Mouse (Mus musculus): Measurements from ENCODE around the gene Srpk2. TPM values are rescaled to one million over a fixed set of nuclear protein-coding genes. Genes with fewer than 3 reads are reported as not detected.
"Not testable (repeated sequence)": the region's sequence is repeated elsewhere in the genome, so short reads cannot be mapped to it uniquely, and the experiment has no call there.

Gene Srpk2
- polyA plus RNA-seq, 1 experiment from 2014 or later, result 91.1 TPM

DNA sequence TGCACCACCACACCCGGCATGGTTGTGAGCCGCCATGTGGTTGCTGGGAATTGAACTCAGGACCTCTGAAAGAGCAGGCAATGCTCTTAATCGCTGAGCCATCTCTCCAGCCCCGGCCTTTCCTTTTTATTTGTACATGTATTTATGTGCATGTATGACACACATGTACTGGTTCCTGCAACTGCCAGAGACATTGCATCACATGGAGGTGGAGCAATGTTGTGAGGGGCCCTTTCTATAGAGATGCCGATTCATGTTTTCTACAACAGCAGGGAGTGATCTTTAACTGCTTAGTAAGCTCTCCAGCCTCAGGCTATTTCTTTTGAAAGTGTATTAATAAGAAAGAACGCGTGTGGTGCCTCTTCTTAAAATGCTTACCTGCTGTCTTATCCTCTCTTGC is 200.6 kb downstream of the Srpk2 start:
- H3K4me1 ChIP-seq (replicated peaks), result no peaks in the 10 kb centered on the region
- no peak overlapping the region for H3K4me3 ChIP-seq
- H3K9me3 ChIP-seq, result no peaks in the 10 kb centered on the region
- 92% methylated on average over 7 of the region's 7 CpGs for WGBS
- no peak overlapping the region for H3K27ac ChIP-seq (replicated peaks)
- H3K36me3 ChIP-seq, result peaks cover 79% of the 10 kb centered on the region
- H3K9ac ChIP-seq, result no peak overlapping the region
- no peaks in the 10 kb centered on the region for H3K27me3 ChIP-seq
- no peak for ATAC-seq (ENCODE audit: low read depth)
- H3K4me2 ChIP-seq, result no peak overlapping the region

DNA sequence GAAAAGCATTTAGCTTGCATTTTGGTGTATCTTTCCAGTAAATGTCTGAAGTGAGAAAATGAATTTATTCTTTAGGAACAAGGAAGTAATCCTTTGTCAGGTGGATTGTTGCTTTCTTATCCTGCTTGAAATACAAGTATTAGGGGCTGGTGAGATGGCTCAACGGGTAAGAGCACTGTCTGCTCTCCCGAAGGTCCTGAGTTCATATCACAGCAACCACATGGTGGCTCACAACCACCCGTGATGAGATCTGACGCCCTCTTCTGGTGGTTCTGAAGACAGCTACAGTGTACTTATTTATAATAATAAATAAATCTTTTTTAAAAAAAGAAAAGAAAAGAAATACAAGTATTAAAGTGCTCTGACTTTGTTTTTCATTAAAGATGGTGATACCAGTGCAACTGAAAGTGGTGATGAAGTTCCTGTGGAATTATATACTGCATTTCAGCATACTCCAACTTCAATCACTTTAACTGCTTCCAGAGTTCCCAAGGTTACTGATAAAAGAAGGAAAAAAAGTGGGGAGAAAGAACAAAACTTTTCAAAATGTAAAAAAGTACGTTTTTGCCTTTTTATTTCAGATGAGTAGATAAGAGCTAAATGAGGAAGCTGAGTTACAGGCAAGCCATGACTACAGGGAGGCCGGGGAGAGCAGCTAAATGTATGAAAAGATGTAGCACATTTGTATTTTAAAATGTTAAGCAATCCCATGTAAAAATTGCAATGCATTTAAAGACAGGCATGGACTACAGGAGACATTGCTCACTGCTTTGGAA is 211.1 kb downstream of the Srpk2 start:
- Histone ChIP-seq H3K9ac (no peak overlapping the region), H3K4me1 (replicated peaks) (no peaks in the 10 kb centered on the region), H3K27ac (replicated peaks) (no peak overlapping the region), H3K9me3 (no peaks in the 10 kb centered on the region), H3K36me3 (peaks cover 54% of the 10 kb centered on the region), H3K4me3 (no peak overlapping the region), H3K27me3 (no peaks in the 10 kb centered on the region), H3K4me2 (no peak overlapping the region)
- ATAC-seq (ENCODE audit: low read depth), result no peak
- 78% methylated on average over 6 of the region's 6 CpGs for WGBS

GRCm38 (mm10) chr5:23466546-23466945 is 217.9 kb downstream of the Srpk2 start:
- Histone ChIP-seq H3K27me3 (no peaks in the 10 kb centered on the region), H3K27ac (replicated peaks) (no peak overlapping the region), H3K9me3 (no peaks in the 10 kb centered on the region), H3K4me2 (no peak overlapping the region), H3K4me3 (no peak overlapping the region), H3K9ac (no peak overlapping the region), H3K36me3 (peaks cover 52% of the 10 kb centered on the region), H3K4me1 (replicated peaks) (no peaks in the 10 kb centered on the region)
- 91% methylated on average over 4 of the region's 4 CpGs for WGBS
- ATAC-seq (ENCODE audit: low read depth), result no peak

DNA sequence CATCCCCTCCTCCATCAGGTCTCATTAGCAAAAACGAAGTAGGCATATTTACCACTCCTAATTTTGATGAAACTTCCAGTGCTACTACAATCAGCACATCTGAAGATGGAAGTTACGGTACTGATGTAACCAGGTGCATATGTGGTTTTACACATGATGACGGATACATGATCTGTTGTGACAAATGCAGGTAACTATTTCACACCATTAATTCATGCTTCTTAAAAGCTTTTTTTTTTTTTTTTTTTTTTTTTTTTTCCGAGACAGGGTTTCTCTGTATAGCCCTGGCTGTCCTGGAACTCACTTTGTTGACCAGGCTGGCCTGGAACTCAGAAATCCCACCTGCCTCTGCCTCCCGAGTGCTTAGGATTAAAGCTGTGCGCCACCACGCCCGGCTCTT is 219.7 kb downstream of the Srpk2 start:
- H3K36me3 ChIP-seq, result peaks cover 41% of the 10 kb centered on the region
- H3K9me3 ChIP-seq, result no peaks in the 10 kb centered on the region
- H3K27ac ChIP-seq (replicated peaks), result no peak overlapping the region
- no peaks in the 10 kb centered on the region for H3K27me3 ChIP-seq
- 92% methylated on average over 8 of the region's 8 CpGs for WGBS
- no peaks in the 10 kb centered on the region for H3K4me1 ChIP-seq (replicated peaks)
- no peak overlapping the region for H3K4me2 ChIP-seq
- ATAC-seq (ENCODE audit: low read depth), result no peak
- no peak overlapping the region for H3K9ac ChIP-seq
- no peak overlapping the region for H3K4me3 ChIP-seq

GRCm38 (mm10) chr5:23464247-23464646 is 220.2 kb downstream of the Srpk2 start:
- Histone ChIP-seq H3K9ac (no peak overlapping the region), H3K36me3 (peaks cover 41% of the 10 kb centered on the region), H3K4me3 (no peak overlapping the region), H3K9me3 (no peaks in the 10 kb centered on the region), H3K4me2 (no peak overlapping the region), H3K27me3 (no peaks in the 10 kb centered on the region), H3K27ac (replicated peaks) (no peak overlapping the region), H3K4me1 (replicated peaks) (no peaks in the 10 kb centered on the region)
- ATAC-seq (ENCODE audit: low read depth), result no peak
- 95% methylated on average over 3 of the region's 3 CpGs for WGBS

DNA sequence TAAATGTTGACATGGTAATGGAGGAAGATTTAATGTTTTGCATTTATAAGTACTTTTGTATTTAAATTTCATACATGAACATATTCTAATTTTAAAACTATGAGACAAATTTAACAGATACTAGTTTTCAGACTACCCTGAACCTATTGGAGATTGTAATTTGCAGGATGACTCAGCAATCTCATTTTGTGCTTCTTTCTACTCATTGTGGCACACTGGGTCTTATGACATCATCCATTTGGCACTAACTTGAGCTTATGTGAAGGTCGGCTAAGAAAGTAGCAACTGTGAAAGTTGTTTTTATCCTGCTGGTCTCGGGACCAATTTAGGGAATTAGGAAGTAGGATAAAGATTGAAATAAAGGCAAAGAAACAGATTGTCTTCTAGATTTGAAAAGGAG is 222.7 kb downstream of the Srpk2 start:
- H3K36me3 ChIP-seq, result peaks cover 29% of the 10 kb centered on the region
- no peak overlapping the region for H3K27ac ChIP-seq (replicated peaks)
- ATAC-seq (ENCODE audit: low read depth), result no peak
- no peak overlapping the region for H3K4me2 ChIP-seq
- no peaks in the 10 kb centered on the region for H3K9me3 ChIP-seq
- WGBS, result 63% methylated on average over 2 of the region's 2 CpGs
- no peaks in the 10 kb centered on the region for H3K27me3 ChIP-seq
- no peak overlapping the region for H3K4me3 ChIP-seq
- peaks cover 23% of the 10 kb centered on the region for H3K4me1 ChIP-seq (replicated peaks)
- no peak overlapping the region for H3K9ac ChIP-seq

- H3K27me3 ChIP-seq; H3K9me3 ChIP-seq; H3K27ac ChIP-seq (replicated peaks); H3K9ac ChIP-seq; H3K4me2 ChIP-seq; ATAC-seq (ENCODE audit: low read depth); H3K4me3 ChIP-seq: not testable (repeated sequence)
- Histone ChIP-seq H3K36me3 (peaks cover 32% of the 10 kb centered on the region), H3K4me1 (replicated peaks) (peaks cover 17% of the 10 kb centered on the region)
- 90% methylated on average over 2 of the region's 2 CpGs for WGBS
Measured at GRCm38 (mm10) chr5:23453561-23453960, 230.9 kb downstream of the Srpk2 start.

Other genes starting within 250 kb of the Srpk2 start
- gene Pus7, start 99.1 kb upstream of the Srpk2 start, polyA plus RNA-seq (2015; fragmentation: Nextera tagmentation; extraction: Ambion mirVana), result 18.3 and 20.3 TPM in 2 replicates
- 33.8 and 37.9 TPM in 2 replicates for gene Rint1, start 103.1 kb upstream of the Srpk2 start, polyA plus RNA-seq (2015; fragmentation: Nextera tagmentation; extraction: Ambion mirVana)
- 82.3 and 98.8 TPM in 2 replicates for gene Tomm7, start 159.5 kb upstream of the Srpk2 start, polyA plus RNA-seq (2015; fragmentation: Nextera tagmentation; extraction: Ambion mirVana)

All from neural tube, embryonic 13.5 days (tissue).